In the genomic region with DNA sequence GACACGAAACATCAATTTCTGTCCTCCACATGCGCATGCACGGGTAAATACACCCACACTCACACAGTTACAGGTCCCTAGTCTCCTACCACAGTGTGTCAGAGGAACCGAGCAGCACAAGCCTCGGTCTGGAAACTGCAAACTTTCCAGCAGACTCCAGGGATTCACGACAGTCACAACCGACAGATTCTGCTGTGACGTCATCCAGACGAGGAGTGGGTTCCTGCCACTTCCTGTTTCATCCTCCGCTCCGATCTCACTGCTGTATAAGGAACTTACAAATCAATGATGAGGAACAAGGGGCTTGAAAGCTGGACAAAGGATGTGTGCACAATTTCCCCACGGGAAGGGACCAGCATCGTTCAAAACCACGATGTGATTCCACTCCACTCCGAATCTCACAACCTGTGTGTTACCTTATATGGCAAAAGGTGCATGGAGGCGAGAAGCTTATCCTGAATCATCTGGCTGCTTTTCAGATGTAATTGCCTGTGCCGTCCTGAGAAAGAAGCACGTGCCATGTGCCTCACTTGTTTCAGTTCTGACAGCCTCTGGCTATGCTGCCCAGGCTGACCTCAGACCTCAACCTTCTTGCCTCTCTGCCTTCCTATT, we compare ENCODE assay signal across 8 mouse cellular contexts. TPM values are rescaled to one million over a fixed set of nuclear protein-coding genes. Genes with fewer than 3 reads are reported as not detected.
A peak's percentile ranks its signal among the peaks of the same experiment; 100 is the strongest.
DNase-seq lines count a peak whose midpoint lies in the region; ATAC-seq and TF ChIP-seq lines count a peak whose summit lies in the region.

No protein-coding gene starts in this region.

- H3K4me3 ChIP-seq in midbrain, embryonic 11.5 days (ENCODE audit: low read depth, low read length), result no peak overlapping the region
- no peak overlapping the region for H3K4me3 ChIP-seq in midbrain, embryonic 10.5 days
- peak overlapping the region; percentile 14; the same call in 1 of the 2 replicates for H3K4me3 ChIP-seq in intestine, postnatal 0 days (ENCODE audit: low read depth, low read length)
- H3K4me3 ChIP-seq in lung, adult 2 months (replicated peaks; ENCODE audit: extremely low read depth, low read depth, low read length), result peak overlapping the region; percentile 6

- no peak for TF ChIP-seq CTCF in intestine, postnatal 0 days (IDR thresholded peaks at IDR 0.05; ENCODE audit: low read depth)
- TF ChIP-seq CTCF in lung, adult 2 months (IDR thresholded peaks at IDR 0.05; ENCODE audit: insufficient read depth, low read length), result no peak

- H3K9me3 ChIP-seq in midbrain, embryonic 11.5 days (ENCODE audit: control insufficient read depth, low read length), result no peaks in the 10 kb centered on the region
- no peaks in the 10 kb centered on the region for H3K9me3 ChIP-seq in midbrain, embryonic 10.5 days (replicated peaks)
- no peaks in the 10 kb centered on the region for H3K9me3 ChIP-seq in intestine, postnatal 0 days (ENCODE audit: control insufficient read depth)

- no peak overlapping the region for H3K4me2 ChIP-seq in midbrain, embryonic 11.5 days
- H3K4me2 ChIP-seq in intestine, postnatal 0 days (replicated peaks; ENCODE audit: low read depth), result peak overlapping the region; percentile 40

- DNase-seq in midbrain, embryonic 11.5 days (ENCODE audit: low spot score, missing footprints), result no peak
- no peak for DNase-seq in midbrain, embryonic 10.5 days (ENCODE audit: low spot score)
- DNase-seq in lung, adult 2 months, result no peak
- peak; percentile 74 for DNase-seq in right cerebral cortex, adult 18-20 months
- DNase-seq in Muller cell, postnatal 12 days (ENCODE audit: inconsistent ontology term), result no peak
- DNase-seq in urinary bladder, adult 2 months (ENCODE audit: low spot score), result no peak

- H3K9ac ChIP-seq in midbrain, embryonic 11.5 days (ENCODE audit: low read length), result 0 out of 2 replicates have a peak overlapping the region, but pooled peaks have one; percentile 16
- H3K9ac ChIP-seq in intestine, postnatal 0 days (ENCODE audit: low read depth, low read length), result no peak overlapping the region

- WGBS in midbrain, embryonic 11.5 days, result 69% methylated on average over 18 of the region's 18 CpGs
- WGBS in midbrain, embryonic 10.5 days, result 76% methylated on average over 18 of the region's 18 CpGs
- 50% methylated on average over 18 of the region's 18 CpGs for WGBS in intestine, postnatal 0 days
- 33% methylated on average over 18 of the region's 18 CpGs for WGBS in lung, adult 2 months

- no peak for ATAC-seq in midbrain, embryonic 11.5 days (ENCODE audit: low FRiP score)
- peak; percentile 55 for ATAC-seq in erythroblast, adult 5-6 weeks (replicated peaks; ENCODE audit: low FRiP score, poor library complexity, severe bottlenecking)
- ATAC-seq in intestine, postnatal 0 days, result peak; percentile 19; the same call in 1 of the 2 replicates

- H3K27ac ChIP-seq in midbrain, embryonic 11.5 days (ENCODE audit: low read depth, low read length), result no peak overlapping the region
- H3K27ac ChIP-seq in midbrain, embryonic 10.5 days (replicated peaks), result no peak overlapping the region
- no peak overlapping the region for H3K27ac ChIP-seq in intestine, postnatal 0 days (ENCODE audit: low read depth, low read length)

- H3K27me3 ChIP-seq in midbrain, embryonic 11.5 days (ENCODE audit: control insufficient read depth, insufficient read depth, low read length), result no peaks in the 10 kb centered on the region
- H3K27me3 ChIP-seq in midbrain, embryonic 10.5 days (ENCODE audit: low read depth, poor library complexity, severe bottlenecking), result no peaks in the 10 kb centered on the region
- no peaks in the 10 kb centered on the region for H3K27me3 ChIP-seq in intestine, postnatal 0 days (replicated peaks; ENCODE audit: control insufficient read depth, insufficient read depth, low read length)

- no peaks in the 10 kb centered on the region for H3K36me3 ChIP-seq in midbrain, embryonic 11.5 days (ENCODE audit: control insufficient read depth, insufficient read depth, low read length)
- H3K36me3 ChIP-seq in midbrain, embryonic 10.5 days, result no peaks in the 10 kb centered on the region
- H3K36me3 ChIP-seq in intestine, postnatal 0 days (ENCODE audit: control insufficient read depth, insufficient read depth), result no peaks in the 10 kb centered on the region

- no peaks in the 10 kb centered on the region for H3K4me1 ChIP-seq in midbrain, embryonic 11.5 days (ENCODE audit: control insufficient read depth, insufficient read depth, low read length)
- peaks cover 19% of the 10 kb centered on the region for H3K4me1 ChIP-seq in midbrain, embryonic 10.5 days
- no peaks in the 10 kb centered on the region for H3K4me1 ChIP-seq in intestine, postnatal 0 days (replicated peaks; ENCODE audit: control insufficient read depth, insufficient read depth, low read length)
- H3K4me1 ChIP-seq in lung, adult 2 months (ENCODE audit: control insufficient read depth, insufficient read depth, low read length), result no peaks in the 10 kb centered on the region

- TF ChIP-seq POLR2A in lung, adult 2 months (IDR thresholded peaks at IDR 0.05; ENCODE audit: borderline replicate concordance, extremely low read depth, low read depth, low read length), result no peak

RNA-seq across cellular contexts. Expression of a gene that starts 14.6 kb away (rescaled TPM):
- 69.9 and 73.7 TPM in 2 replicates for polyA plus RNA-seq in midbrain, embryonic 11.5 days (2014; fragmentation: Nextera tagmentation; extraction: Ambion mirVana)
- 44.2 and 47.4 TPM in 2 replicates for polyA plus RNA-seq in midbrain, embryonic 10.5 days (2016; fragmentation: Nextera tagmentation; extraction: Ambion mirVana)
- total RNA-seq in erythroblast, adult 5-6 weeks (2015; ENCODE audit: low replicate concordance), result 124 and 158 TPM in 2 replicates
- 138 and 180 TPM in 2 replicates for total RNA-seq in erythroblast, adult 5-6 weeks (2017; ENCODE audit: low replicate concordance)
- 24.7 and 25.5 TPM in 2 replicates for polyA plus RNA-seq in intestine, postnatal 0 days (2015; fragmentation: Nextera tagmentation; extraction: Ambion mirVana)
- polyA plus RNA-seq in lung, adult 2 months (2012; rRNA removed), result 26.4 and 27.7 TPM in 2 replicates
- polyA plus RNA-seq in urinary bladder, adult 2 months (2012; rRNA removed), result 56.1 and 59.8 TPM in 2 replicates

RNA-seq across cellular contexts. Expression of a gene that starts 21.9 kb away (rescaled TPM):
- polyA plus RNA-seq in midbrain, embryonic 11.5 days (2014; fragmentation: Nextera tagmentation; extraction: Ambion mirVana), result 726 and 782 TPM in 2 replicates
- 713 and 786 TPM in 2 replicates for polyA plus RNA-seq in midbrain, embryonic 10.5 days (2016; fragmentation: Nextera tagmentation; extraction: Ambion mirVana)
- total RNA-seq in erythroblast, adult 5-6 weeks (2015; ENCODE audit: low replicate concordance), result 1,226 and 1,283 TPM in 2 replicates
- total RNA-seq in erythroblast, adult 5-6 weeks (2017; ENCODE audit: low replicate concordance), result 1,807 and 1,822 TPM in 2 replicates
- 632 and 663 TPM in 2 replicates for polyA plus RNA-seq in intestine, postnatal 0 days (2015; fragmentation: Nextera tagmentation; extraction: Ambion mirVana)
- 48.5 and 68.3 TPM in 2 replicates for polyA plus RNA-seq in lung, adult 2 months (2012; rRNA removed)
- 139 and 141 TPM in 2 replicates for polyA plus RNA-seq in urinary bladder, adult 2 months (2012; rRNA removed)

Comparison
In these comparisons a context has a peak if more than half of its experiments do, and no peak if none do; other contexts are left out.
1. H3K4me3 ChIP-seq: peak in intestine, postnatal 0 days (single experiment) and lung, adult 2 months (single experiment); none in midbrain, embryonic 11.5 days (single experiment) and midbrain, embryonic 10.5 days (single experiment).